Mouse (Mus musculus) olfactory bulb, adult 2 months (tissue): ENCODE results near the gene Prr29.

Experiments used
- CTCF ChIP-seq: fragments of 200-500 bp; IDR thresholded peaks from 2 replicates; pipeline ENCODE4 v1.5.1; 2012; ENCODE audit warnings: low read depth, mild to moderate bottlenecking, low read length, moderate library complexity; ENCODE audit not compliant: insufficient read depth
- POLR2A ChIP-seq: fragments of 200-500 bp; IDR thresholded peaks from 2 replicates; pipeline ENCODE4 v1.6.1; 2012; ENCODE audit warnings: mild to moderate bottlenecking, low read depth, low read length, moderate library complexity; ENCODE audit not compliant: insufficient read depth

DNA sequence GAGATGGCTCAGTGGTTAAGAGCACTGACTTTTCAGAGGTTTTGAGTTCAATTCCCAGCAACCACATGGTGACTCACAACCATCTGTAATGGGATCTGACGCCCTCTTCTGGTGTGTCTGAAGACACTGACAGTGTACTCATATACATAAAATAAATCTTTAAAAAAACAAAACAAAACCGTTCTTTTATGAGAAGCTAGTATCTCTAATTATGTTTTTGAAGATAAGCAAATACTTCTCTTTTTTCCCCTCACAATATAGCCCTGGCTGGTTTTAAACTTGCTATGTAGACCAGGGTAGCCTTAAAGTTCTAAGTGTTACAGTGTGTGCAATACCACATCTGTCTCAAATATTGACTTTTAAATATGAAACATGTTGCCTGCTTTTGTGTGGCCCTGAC is 45.9 kb downstream of the Prr29 start:
- TF ChIP-seq POLR2A: no peak
- no peak for TF ChIP-seq CTCF
